Mouse (Mus musculus) gastrocnemius, postnatal 10 days (tissue): ENCODE measurements around the gene Grip1. TPM values are rescaled to one million over a fixed set of nuclear protein-coding genes. Genes with fewer than 3 reads are reported as not detected.

Experiments
- total RNA-seq, 2 experiments: library from RNA; stranded (reverse); gene quantifications; 2 replicates each; pipeline ENCODE4 v1.2.3; 2021

Gene Grip1
- total RNA-seq, 2 experiments from 2014 or later: 0.61 to 0.88 TPM

Other genes with a start within 250 kb of the Grip1 start
- 10 to 100 TPM; 37.9 to 56.3 TPM for gene Cand1, start 213.8 kb upstream of the Grip1 start, total RNA-seq